In genomic region chr2:165651031-165651430, GRCm38 (mm10) we compare ENCODE assay signal across 15 mouse cellular contexts. TPM values are rescaled to one million over a fixed set of nuclear protein-coding genes. Genes with fewer than 3 reads are reported as not detected.
"Had no signal": no experiment of that assay in that cellular context is flagged by ENCODE, and none has a peak within 500 bp of the region (broad histone marks: within the 10 kb centered on the region; RNA-seq: fewer than 3 reads in every experiment).

No protein-coding gene starts in this region.

- H3K36me3 ChIP-seq: limb, embryonic 10.5 days; liver, embryonic 15.5 days; midbrain, embryonic 12.5 days; neural tube, embryonic 12.5 days; stomach, embryonic 15.5 days had no signal

- DNase-seq: kidney, adult 9 months; kidney, postnatal 14 days; lung, adult 2 months; lung, postnatal 36 days; right cerebral cortex, postnatal 14 days; thymus, adult 2 months; thymus, postnatal 25 days had no signal

- H3K4me2 ChIP-seq: liver, embryonic 11.5 days; liver, embryonic 15.5 days; midbrain, embryonic 12.5 days; neural tube, embryonic 12.5 days; stomach, embryonic 15.5 days had no signal

- H3K27ac ChIP-seq: left cerebral cortex, adult 2 months; limb, embryonic 10.5 days; liver, embryonic 15.5 days; midbrain, embryonic 12.5 days; neural tube, embryonic 12.5 days; stomach, embryonic 15.5 days had no signal

- H3K9me3 ChIP-seq: limb, embryonic 10.5 days; liver, embryonic 15.5 days; midbrain, embryonic 12.5 days; neural tube, embryonic 12.5 days; stomach, embryonic 15.5 days had no signal

- H3K4me3 ChIP-seq: left cerebral cortex, adult 2 months; limb, embryonic 10.5 days; liver, embryonic 15.5 days; midbrain, embryonic 12.5 days; neural tube, embryonic 12.5 days; stomach, embryonic 15.5 days had no signal

- H3K27me3 ChIP-seq: midbrain, embryonic 12.5 days; neural tube, embryonic 12.5 days; stomach, embryonic 15.5 days had no signal

- H3K9ac ChIP-seq: liver, embryonic 15.5 days; midbrain, embryonic 12.5 days; neural tube, embryonic 12.5 days; stomach, embryonic 15.5 days had no signal

- ATAC-seq: lung, postnatal 0 days had no signal

RNA-seq across cellular contexts. Expression of gene Eya2, which starts 56.2 kb away (rescaled TPM):
- polyA plus RNA-seq: liver, embryonic 15.5 days had no signal
